Mouse (Mus musculus) lung, postnatal 0 days (tissue): ENCODE measurements around the gene Grifin. TPM values are rescaled to one million over a fixed set of nuclear protein-coding genes. Genes with fewer than 3 reads are reported as not detected.

Experiments
- ATAC-seq: fragments of 200-750 bp; cut with Nextera tagmentation; 2 replicates; pipeline ENCODE4 v1.8.0; 2017; ENCODE audit warnings: moderate library complexity
- DNase-seq: peaks from one replicate; pipeline ENCODE4 v3.0.0-alpha.2; 2016; ENCODE audit warnings: low spot score
- H3K27ac ChIP-seq: fragments of 300-500 bp; sonication (generic); 2 replicates; pipeline ENCODE4 v1.5.1; 2014; ENCODE audit warnings: antibody characterized with exemption, mild to moderate bottlenecking, low read length, mixed read lengths
- H3K27me3 ChIP-seq: fragments of 300-500 bp; sonication (generic); replicated peaks from 2 replicates; pipeline ENCODE4 v1.6.1; 2014; ENCODE audit warnings: low read length, mixed read lengths; ENCODE audit not compliant: insufficient read depth
- H3K36me3 ChIP-seq: fragments of 300-500 bp; sonication (generic); 2 replicates; pipeline ENCODE4 v1.6.1; 2014; ENCODE audit warnings: low read length, mixed read lengths; ENCODE audit not compliant: insufficient read depth
- H3K4me1 ChIP-seq: fragments of 300-500 bp; sonication (generic); 2 replicates; pipeline ENCODE4 v1.6.1; 2014; ENCODE audit warnings: antibody characterized with exemption, low read depth, low read length, mixed read lengths; ENCODE audit not compliant: insufficient read depth
- H3K4me2 ChIP-seq: fragments of 300-500 bp; sonication (generic); replicated peaks from 2 replicates; pipeline ENCODE4 v1.6.1; 2014; ENCODE audit warnings: low read depth, mild to moderate bottlenecking, low read length, moderate library complexity, mixed read lengths
- H3K4me3 ChIP-seq: fragments of 300-500 bp; sonication (generic); 2 replicates; pipeline ENCODE4 v1.5.1; 2014; ENCODE audit warnings: low read depth, low read length
- H3K9ac ChIP-seq: fragments of 300-500 bp; sonication (generic); replicated peaks from 2 replicates; pipeline ENCODE4 v1.6.1; 2014; ENCODE audit warnings: low read depth, mild to moderate bottlenecking
- H3K9me3 ChIP-seq: fragments of 300-500 bp; sonication (generic); 2 replicates; pipeline ENCODE4 v1.6.1; 2016; ENCODE audit warnings: low read length, mixed read lengths
- CTCF ChIP-seq: IDR thresholded peaks from 2 replicates; pipeline ENCODE4 v1.5.1; 2016; ENCODE audit warnings: antibody characterized with exemption, mild to moderate bottlenecking
- EP300 ChIP-seq: IDR thresholded peaks from 2 replicates; pipeline ENCODE4 v1.6.1; 2016; ENCODE audit warnings: antibody characterized with exemption, mild to moderate bottlenecking, control low read depth
- WGBS: fragments of 180-500 bp; shearing (Covaris S2); extraction: QIAGEN DNeasy Blood & Tissue Kit; methylation state at CpG from one replicate; pipeline ENCODE4 v1.1.7; 2014; 5-methylcytosine and 5-hydroxymethylcytosine counted together
- polyA plus RNA-seq: library from polyadenylated mRNA; unstranded; fragments of >200 nt; fragmentation: Nextera tagmentation; extraction: Ambion mirVana; gene quantifications from 2 replicates; pipeline ENCODE4 v1.2.1, GENCODE M21; 2015

Gene Grifin
- polyA plus RNA-seq, 1 experiment from 2014 or later, result not detected

DNA sequence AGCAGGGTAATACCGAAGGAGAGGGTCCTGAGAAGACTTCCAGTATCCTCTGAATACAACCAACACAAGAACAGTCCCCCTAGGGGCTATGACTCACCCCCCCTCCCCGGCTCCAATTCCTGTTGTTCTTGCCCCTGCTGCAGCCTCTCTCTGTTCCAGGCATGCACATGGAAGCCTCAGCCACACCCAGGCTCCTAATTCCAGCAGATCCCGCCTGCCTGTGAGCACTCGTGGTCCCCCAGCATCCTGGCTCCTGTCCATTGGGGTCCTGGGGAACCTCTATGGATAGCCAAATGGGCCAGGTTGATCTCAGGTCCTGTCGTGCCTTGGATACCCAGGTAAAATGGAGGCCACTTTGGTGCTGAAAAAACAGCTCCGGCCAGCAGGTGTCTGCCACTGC lies 19.2 kb downstream of the Grifin start:
- H3K9me3 ChIP-seq, result no peaks in the 10 kb centered on the region
- H3K27ac ChIP-seq, result no peak overlapping the region
- H3K4me2 ChIP-seq, result no peak overlapping the region
- H3K4me1 ChIP-seq, result peaks cover 4% of the 10 kb centered on the region
- no peak overlapping the region for H3K9ac ChIP-seq
- ATAC-seq (no peak), DNase-seq (no peak)
- no peak overlapping the region for H3K4me3 ChIP-seq
- TF ChIP-seq EP300, result no peak
- 0 out of 2 replicates have a peak, but pooled peaks have one; percentile 6 for TF ChIP-seq CTCF
- no peaks in the 10 kb centered on the region for H3K27me3 ChIP-seq
- WGBS, result 36% methylated on average over 6 of the region's 6 CpGs
- H3K36me3 ChIP-seq, result no peaks in the 10 kb centered on the region

DNA sequence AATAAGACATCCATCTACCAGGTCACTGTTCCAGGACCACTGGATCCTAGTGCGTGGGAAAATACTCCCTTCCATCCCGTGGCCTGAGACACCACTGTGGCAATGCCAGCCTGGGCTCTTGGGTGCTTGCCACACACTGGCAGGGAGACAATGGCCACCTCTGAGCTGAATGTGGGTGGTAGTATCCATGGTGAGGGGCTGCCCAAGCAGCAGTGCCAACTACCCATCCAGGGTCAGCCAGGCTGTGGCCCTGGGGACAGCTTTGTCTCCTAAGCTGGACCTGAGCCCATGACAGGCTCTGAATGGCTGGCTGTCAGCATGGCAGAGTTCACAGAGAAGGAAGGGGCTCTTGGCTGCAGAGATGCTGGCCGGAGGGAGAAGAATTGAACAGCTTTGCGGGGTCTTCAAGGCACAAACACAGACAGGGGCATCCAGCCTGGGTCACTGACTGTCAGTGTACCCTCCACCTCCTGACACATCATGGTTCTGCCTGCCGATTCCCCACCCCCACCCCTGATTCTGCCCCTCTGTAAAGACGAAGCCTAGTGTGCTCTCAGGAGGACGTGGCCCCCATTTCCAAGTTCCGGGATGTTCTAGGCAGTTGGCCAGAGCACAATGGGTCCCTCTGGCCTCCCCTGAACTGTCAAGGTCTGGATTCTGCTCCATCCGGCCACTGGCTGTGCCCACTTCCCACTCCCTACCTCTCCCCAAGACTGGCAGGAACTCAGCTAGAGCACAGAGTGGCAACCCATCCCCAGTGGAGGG lies 21.9 kb downstream of the Grifin start:
- Histone ChIP-seq H3K4me1 (no peaks in the 10 kb centered on the region; the same call in 1 of the 2 replicates), H3K9me3 (no peaks in the 10 kb centered on the region), H3K4me2 (no peak overlapping the region), H3K9ac (no peak overlapping the region), H3K27me3 (no peaks in the 10 kb centered on the region), H3K27ac (no peak overlapping the region), H3K4me3 (no peak overlapping the region), H3K36me3 (no peaks in the 10 kb centered on the region)
- WGBS, result 56% methylated on average over 9 of the region's 9 CpGs
- peak; percentile 23; the same call in 1 of the 2 replicates for ATAC-seq
- DNase-seq, result no peak
- TF ChIP-seq EP300 (no peak), CTCF (no peak)

DNA sequence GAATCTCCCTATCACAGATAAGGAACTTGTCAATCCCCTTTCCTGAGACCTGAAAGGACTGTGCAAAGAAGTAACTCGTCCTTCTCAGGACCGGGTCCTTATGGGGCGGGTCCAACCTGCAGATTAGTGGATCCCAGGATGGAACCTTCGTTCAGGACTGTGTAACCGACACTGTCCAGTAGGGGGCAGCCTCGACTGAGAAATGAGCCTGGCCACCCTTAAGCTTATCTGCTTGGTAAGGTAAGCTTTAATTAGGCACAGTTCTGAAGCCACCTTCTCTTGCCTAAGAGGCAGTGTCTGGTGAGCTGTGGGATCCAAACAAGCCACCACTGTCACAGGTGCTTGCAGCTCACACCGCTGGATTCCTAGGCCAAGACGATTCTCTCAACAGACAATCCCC lies 24.8 kb downstream of the Grifin start:
- no peaks in the 10 kb centered on the region for H3K36me3 ChIP-seq
- DNase-seq (peak; percentile 82), ATAC-seq (peak; percentile 27; the same call in 1 of the 2 replicates)
- 15% methylated on average over 8 of the region's 8 CpGs for WGBS
- no peak overlapping the region for H3K4me3 ChIP-seq
- H3K4me1 ChIP-seq, result no peaks in the 10 kb centered on the region; the same call in 1 of the 2 replicates
- no peak overlapping the region for H3K9ac ChIP-seq
- no peak overlapping the region for H3K4me2 ChIP-seq
- no peaks in the 10 kb centered on the region for H3K27me3 ChIP-seq
- no peaks in the 10 kb centered on the region for H3K9me3 ChIP-seq
- H3K27ac ChIP-seq, result no peak overlapping the region
- TF ChIP-seq CTCF, result peak; percentile 95
- no peak for TF ChIP-seq EP300

DNA sequence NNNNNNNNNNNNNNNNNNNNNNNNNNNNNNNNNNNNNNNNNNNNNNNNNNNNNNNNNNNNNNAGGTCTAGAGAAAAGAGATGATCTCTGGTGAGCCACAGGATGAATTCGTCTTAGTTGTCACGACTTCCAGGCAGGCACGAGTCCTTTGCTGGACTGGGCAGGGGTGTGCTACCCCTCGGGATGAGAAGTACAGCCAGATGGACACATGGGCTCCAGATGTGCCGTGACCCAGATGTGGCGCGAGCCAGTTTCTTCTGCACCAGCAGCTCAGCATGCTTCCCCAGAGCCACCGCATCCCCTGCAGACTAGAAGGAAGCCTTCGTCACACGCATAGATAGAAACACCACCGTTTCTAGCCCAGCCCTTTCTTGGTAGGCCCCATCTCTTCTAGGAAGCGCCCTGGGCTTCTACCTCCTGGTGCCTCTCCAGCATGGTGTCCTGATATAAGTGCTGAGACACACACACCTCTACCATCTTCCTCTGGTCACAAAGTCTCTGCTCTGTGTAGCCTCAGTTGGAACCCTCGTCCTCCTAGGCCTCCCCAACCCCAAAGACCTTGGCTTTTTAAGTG lies 26.7 kb downstream of the Grifin start:
- DNase-seq, result no peak
- TF ChIP-seq EP300, result no peak
- no peak for TF ChIP-seq CTCF
- no peak for ATAC-seq
- H3K4me3 ChIP-seq, result no peak overlapping the region
- no peaks in the 10 kb centered on the region for H3K27me3 ChIP-seq
- H3K27ac ChIP-seq, result no peak overlapping the region
- no peaks in the 10 kb centered on the region for H3K9me3 ChIP-seq
- no peak overlapping the region for H3K4me2 ChIP-seq
- no peaks in the 10 kb centered on the region for H3K36me3 ChIP-seq
- no peaks in the 10 kb centered on the region; the same call in 1 of the 2 replicates for H3K4me1 ChIP-seq
- WGBS, result 67% methylated on average over 13 of the region's 13 CpGs
- no peak overlapping the region for H3K9ac ChIP-seq

DNA sequence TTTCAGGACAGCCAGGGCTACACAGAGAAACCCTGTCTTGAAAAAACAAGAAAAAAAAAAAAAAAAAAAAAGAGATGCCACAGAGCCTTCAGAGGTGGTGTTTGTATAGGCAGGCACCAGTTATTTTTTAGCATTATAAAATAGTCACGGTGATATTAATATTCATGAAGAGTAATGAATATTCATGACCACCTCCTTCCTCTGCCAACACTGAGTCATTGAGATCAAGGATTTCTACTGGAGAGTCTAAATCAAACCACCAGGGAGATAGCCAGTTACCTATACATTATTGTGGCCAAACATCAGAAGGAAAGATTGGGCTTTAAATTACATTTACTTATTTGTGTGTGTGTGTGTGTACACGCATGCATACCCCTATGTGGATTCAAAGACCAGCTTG lies 38.1 kb downstream of the Grifin start:
- no peak for ATAC-seq
- H3K27ac ChIP-seq, result no peak overlapping the region
- TF ChIP-seq EP300, result no peak
- no peak for TF ChIP-seq CTCF
- peaks cover 8% of the 10 kb centered on the region; the same call in 1 of the 2 replicates for H3K36me3 ChIP-seq
- no peaks in the 10 kb centered on the region for H3K27me3 ChIP-seq
- no peak overlapping the region for H3K9ac ChIP-seq
- 0 out of 2 replicates have a peak, but pooled peaks cover 2% of the 10 kb centered on the region for H3K9me3 ChIP-seq
- H3K4me3 ChIP-seq, result no peak overlapping the region
- 97% methylated on average over 2 of the region's 2 CpGs for WGBS
- no peak for DNase-seq
- H3K4me2 ChIP-seq, result no peak overlapping the region
- H3K4me1 ChIP-seq, result no peaks in the 10 kb centered on the region

DNA sequence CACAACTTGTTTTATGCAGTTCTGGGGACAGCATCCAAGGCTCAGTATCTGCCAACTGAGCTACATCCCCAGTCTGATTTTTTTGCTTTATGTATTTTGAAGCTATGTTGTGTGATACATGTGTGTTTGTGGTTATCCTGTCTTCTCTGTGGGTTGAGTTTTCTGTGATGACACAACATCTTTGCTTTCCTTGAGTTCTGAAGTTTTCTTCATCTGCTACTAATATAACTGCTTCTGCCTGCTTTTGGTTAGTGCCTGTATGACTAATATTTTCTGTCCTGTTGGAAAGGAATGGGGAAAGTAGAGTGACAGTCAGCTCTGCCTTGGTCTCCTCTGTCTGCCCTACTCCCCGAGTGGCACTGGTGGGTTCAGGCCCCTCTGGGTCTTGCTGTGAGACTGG lies 43.7 kb downstream of the Grifin start:
- DNase-seq (no peak), ATAC-seq (no peak)
- no peak overlapping the region for H3K27ac ChIP-seq
- WGBS, result 87% methylated on average over 1 of the region's 1 CpGs
- no peak overlapping the region for H3K4me3 ChIP-seq
- H3K4me1 ChIP-seq, result peaks cover 3% of the 10 kb centered on the region; the same call in 1 of the 2 replicates
- H3K4me2 ChIP-seq, result no peak overlapping the region
- H3K9me3 ChIP-seq, result no peaks in the 10 kb centered on the region
- H3K36me3 ChIP-seq, result peaks cover 8% of the 10 kb centered on the region; the same call in 1 of the 2 replicates
- no peak for TF ChIP-seq CTCF
- TF ChIP-seq EP300, result no peak
- no peak overlapping the region for H3K9ac ChIP-seq
- no peaks in the 10 kb centered on the region for H3K27me3 ChIP-seq
